Mouse (Mus musculus): ENCODE data around the gene Polk. TPM values are rescaled to one million over a fixed set of nuclear protein-coding genes. Genes with fewer than 3 reads are reported as not detected.
A peak's percentile ranks its signal among the peaks of the same experiment; 100 is the strongest.

Polk gene
- polyA plus RNA-seq, 1 experiment from 2014 or later, result 9.9 TPM

- no peak for DNase-seq (ENCODE audit: low spot score)
- WGBS, result 86% methylated on average over 3 of the region's 3 CpGs
- no peak overlapping the region for H3K27ac ChIP-seq (replicated peaks)
- no peak overlapping the region for H3K4me3 ChIP-seq
- H3K9me3 ChIP-seq, result no peaks in the 10 kb centered on the region
- no peaks in the 10 kb centered on the region for H3K36me3 ChIP-seq (replicated peaks)
- H3K27me3 ChIP-seq (replicated peaks; ENCODE audit: low read depth, poor library complexity, severe bottlenecking), result no peaks in the 10 kb centered on the region
- no peaks in the 10 kb centered on the region for H3K4me1 ChIP-seq
Observed at GRCm38 (mm10) chr13:96454288-96454687, 88.1 kb downstream of the Polk start.

- WGBS, result 96% methylated on average over 3 of the region's 3 CpGs
- no peak overlapping the region for H3K4me3 ChIP-seq
- H3K27me3 ChIP-seq (replicated peaks; ENCODE audit: low read depth, poor library complexity, severe bottlenecking), result no peaks in the 10 kb centered on the region
- no peak overlapping the region for H3K27ac ChIP-seq (replicated peaks)
- H3K36me3 ChIP-seq (replicated peaks), result no peaks in the 10 kb centered on the region
- H3K4me1 ChIP-seq, result no peaks in the 10 kb centered on the region
- DNase-seq (ENCODE audit: low spot score), result no peak
- H3K9me3 ChIP-seq, result no peaks in the 10 kb centered on the region
Observed at GRCm38 (mm10) chr13:96452621-96453020, 89.8 kb downstream of the Polk start.

GRCm38 (mm10) chr13:96451386-96452140 lies 90.8 kb downstream of the Polk start:
- WGBS, result 89% methylated on average over 11 of the region's 11 CpGs
- no peaks in the 10 kb centered on the region for H3K36me3 ChIP-seq (replicated peaks)
- H3K27ac ChIP-seq (replicated peaks), result no peak overlapping the region
- no peak for DNase-seq (ENCODE audit: low spot score)
- no peaks in the 10 kb centered on the region for H3K9me3 ChIP-seq
- no peaks in the 10 kb centered on the region for H3K4me1 ChIP-seq
- no peak overlapping the region for H3K4me3 ChIP-seq
- no peaks in the 10 kb centered on the region for H3K27me3 ChIP-seq (replicated peaks; ENCODE audit: low read depth, poor library complexity, severe bottlenecking)

- Histone ChIP-seq H3K27ac (replicated peaks) (no peak overlapping the region), H3K9me3 (no peaks in the 10 kb centered on the region), H3K27me3 (replicated peaks; ENCODE audit: low read depth, poor library complexity, severe bottlenecking) (no peaks in the 10 kb centered on the region), H3K36me3 (replicated peaks) (no peaks in the 10 kb centered on the region), H3K4me3 (no peak overlapping the region), H3K4me1 (no peaks in the 10 kb centered on the region)
- WGBS, result 94% methylated on average over 7 of the region's 7 CpGs
- no peak for DNase-seq (ENCODE audit: low spot score)
Observed at GRCm38 (mm10) chr13:96450869-96451268, 91.5 kb downstream of the Polk start.

- no peaks in the 10 kb centered on the region for H3K36me3 ChIP-seq (replicated peaks)
- no peak overlapping the region for H3K27ac ChIP-seq (replicated peaks)
- WGBS, result 89% methylated on average over 11 of the region's 11 CpGs
- no peak for DNase-seq (ENCODE audit: low spot score)
- no peaks in the 10 kb centered on the region for H3K4me1 ChIP-seq
- no peak overlapping the region for H3K4me3 ChIP-seq
- H3K9me3 ChIP-seq, result no peaks in the 10 kb centered on the region
- no peaks in the 10 kb centered on the region for H3K27me3 ChIP-seq (replicated peaks; ENCODE audit: low read depth, poor library complexity, severe bottlenecking)
Observed at GRCm38 (mm10) chr13:96450205-96450856, 92.0 kb downstream of the Polk start.

GRCm38 (mm10) chr13:96440436-96440835 lies 101.9 kb downstream of the Polk start:
- no peaks in the 10 kb centered on the region for H3K36me3 ChIP-seq (replicated peaks)
- 90% methylated on average over 4 of the region's 4 CpGs for WGBS
- no peak overlapping the region for H3K4me3 ChIP-seq
- no peaks in the 10 kb centered on the region for H3K9me3 ChIP-seq
- H3K27ac ChIP-seq (replicated peaks), result no peak overlapping the region
- no peak for DNase-seq (ENCODE audit: low spot score)
- peaks cover 10% of the 10 kb centered on the region for H3K4me1 ChIP-seq
- H3K27me3 ChIP-seq (replicated peaks; ENCODE audit: low read depth, poor library complexity, severe bottlenecking), result no peaks in the 10 kb centered on the region

GRCm38 (mm10) chr13:96436921-96437320 lies 105.5 kb downstream of the Polk start:
- H3K27ac ChIP-seq (replicated peaks), result no peak overlapping the region
- peaks cover 37% of the 10 kb centered on the region for H3K4me1 ChIP-seq
- no peaks in the 10 kb centered on the region for H3K36me3 ChIP-seq (replicated peaks)
- H3K9me3 ChIP-seq, result no peaks in the 10 kb centered on the region
- H3K4me3 ChIP-seq, result no peak overlapping the region
- no peaks in the 10 kb centered on the region for H3K27me3 ChIP-seq (replicated peaks; ENCODE audit: low read depth, poor library complexity, severe bottlenecking)
- DNase-seq (ENCODE audit: low spot score), result no peak
- 91% methylated on average over 1 of the region's 1 CpGs for WGBS

GRCm38 (mm10) chr13:96435793-96436192 lies 106.6 kb downstream of the Polk start:
- DNase-seq (ENCODE audit: low spot score), result peak; percentile 61
- WGBS, result 38% methylated on average over 13 of the region's 13 CpGs

GRCm38 (mm10) chr13:96434899-96435331 lies 107.5 kb downstream of the Polk start:
- peak overlapping the region; percentile 58 for H3K27ac ChIP-seq (replicated peaks)
- 46% methylated on average over 5 of the region's 5 CpGs for WGBS
- peak; percentile 43 for DNase-seq (ENCODE audit: low spot score)

More at GRCm38 (mm10) chr13:96435793-96436192, 106.6 kb downstream of the Polk start:
- Histone ChIP-seq H3K4me1 (peaks cover 37% of the 10 kb centered on the region), H3K27me3 (replicated peaks; ENCODE audit: low read depth, poor library complexity, severe bottlenecking) (no peaks in the 10 kb centered on the region), H3K27ac (replicated peaks) (peak overlapping the region; percentile 31; the same call in 1 of the 2 replicates), H3K36me3 (replicated peaks) (no peaks in the 10 kb centered on the region), H3K4me3 (peak overlapping the region; percentile 16; the same call in 1 of the 2 replicates), H3K9me3 (no peaks in the 10 kb centered on the region)

GRCm38 (mm10) chr13:96433648-96434190 lies 108.7 kb downstream of the Polk start:
- Histone ChIP-seq H3K4me1 (peaks cover 40% of the 10 kb centered on the region), H3K27ac (replicated peaks) (peak overlapping the region; percentile 58), H3K36me3 (replicated peaks) (no peaks in the 10 kb centered on the region), H3K9me3 (no peaks in the 10 kb centered on the region), H3K4me3 (no peak overlapping the region), H3K27me3 (replicated peaks; ENCODE audit: low read depth, poor library complexity, severe bottlenecking) (no peaks in the 10 kb centered on the region)
- WGBS, result 79% methylated on average over 11 of the region's 11 CpGs
- no peak for DNase-seq (ENCODE audit: low spot score)

More at GRCm38 (mm10) chr13:96434899-96435331, 107.5 kb downstream of the Polk start:
- no peaks in the 10 kb centered on the region for H3K36me3 ChIP-seq (replicated peaks)
- H3K4me3 ChIP-seq, result 0 out of 2 replicates have a peak overlapping the region, but pooled peaks have one; percentile 1
- H3K27me3 ChIP-seq (replicated peaks; ENCODE audit: low read depth, poor library complexity, severe bottlenecking), result no peaks in the 10 kb centered on the region
- peaks cover 40% of the 10 kb centered on the region for H3K4me1 ChIP-seq
- no peaks in the 10 kb centered on the region for H3K9me3 ChIP-seq

- no peaks in the 10 kb centered on the region for H3K27me3 ChIP-seq (replicated peaks; ENCODE audit: low read depth, poor library complexity, severe bottlenecking)
- no peaks in the 10 kb centered on the region for H3K9me3 ChIP-seq
- peak overlapping the region; percentile 58; the same call in 1 of the 2 replicates for H3K27ac ChIP-seq (replicated peaks)
- H3K4me1 ChIP-seq, result peaks cover 40% of the 10 kb centered on the region
- no peaks in the 10 kb centered on the region for H3K36me3 ChIP-seq (replicated peaks)
- H3K4me3 ChIP-seq, result no peak overlapping the region
- WGBS, result 91% methylated on average over 6 of the region's 6 CpGs
- DNase-seq (ENCODE audit: low spot score), result no peak
Observed at GRCm38 (mm10) chr13:96433041-96433440, 109.3 kb downstream of the Polk start.

- H3K27me3 ChIP-seq (replicated peaks; ENCODE audit: low read depth, poor library complexity, severe bottlenecking), result no peaks in the 10 kb centered on the region
- H3K9me3 ChIP-seq, result no peaks in the 10 kb centered on the region
- no peaks in the 10 kb centered on the region for H3K36me3 ChIP-seq (replicated peaks)
- DNase-seq (ENCODE audit: low spot score), result no peak
- H3K4me1 ChIP-seq, result peaks cover 40% of the 10 kb centered on the region
- 51% methylated on average over 3 of the region's 3 CpGs for WGBS
- H3K27ac ChIP-seq (replicated peaks), result no peak overlapping the region
- H3K4me3 ChIP-seq, result no peak overlapping the region
Observed at GRCm38 (mm10) chr13:96432376-96432811, 110.0 kb downstream of the Polk start.
